Mouse (Mus musculus) ES-E14 (cell line): ENCODE measurements around the gene Trim28.

ENCODE experiments used
- CHD2 ChIP-seq: IDR thresholded peaks from 2 replicates; pipeline ENCODE4 v1.6.1; 2014; ENCODE audit warnings: mild to moderate bottlenecking, low read depth, low read length, inconsistent platforms
- HCFC1 ChIP-seq: IDR thresholded peaks from 2 replicates; pipeline ENCODE4 v1.6.1; 2012; ENCODE audit warnings: low read length, inconsistent platforms, borderline replicate concordance; ENCODE audit not compliant: insufficient read depth
- ZNF384 ChIP-seq: IDR thresholded peaks from 2 replicates; pipeline ENCODE4 v1.6.1; 2012; ENCODE audit warnings: low read depth, low read length, inconsistent platforms

GRCm38 (mm10) chr7:13001584-13001983, 2.7 kb downstream of the Trim28 start:
- TF ChIP-seq CHD2 (no peak), HCFC1 (no peak), ZNF384 (no peak)
